Mouse (Mus musculus) MEL (cell line): ENCODE results near the gene Olfr820.
"Not testable (repeated sequence)": the region's sequence is repeated elsewhere in the genome, so short reads cannot be mapped to it uniquely, and the experiment has no call there.

ENCODE experiments used
- HCFC1 ChIP-seq: IDR thresholded peaks from 2 replicates; pipeline ENCODE4 v1.6.1; 2012; ENCODE audit warnings: low read depth, mild to moderate bottlenecking, inconsistent platforms, low read length, improper control_type of control experiment, moderate library complexity
- POLR2A ChIP-seq, 2 experiments: IDR thresholded peaks; 2 replicates each; pipeline ENCODE4 v1.6.1; 2011 to 2012; ENCODE audit warnings: low read length in 2 of 2, mild to moderate bottlenecking in 2 of 2, control low read depth in 1 of 2, improper control_type of control experiment in 1 of 2, low read depth in 1 of 2, moderate library complexity in 1 of 2; ENCODE audit not compliant: control insufficient read depth in 1 of 2, insufficient read depth in 1 of 2, poor library complexity in 1 of 2

GRCm38 (mm10) chr10:129967166-129967565, 45.3 kb upstream of the Olfr820 start, which contains the start of gene Olfr819:
- TF ChIP-seq POLR2A (IDR thresholded peaks at IDR 0.05; ENCODE audit: control insufficient read depth in 1 of 2, insufficient read depth in 1 of 2, low read depth in 1 of 2, low read length in 2 of 2, poor library complexity in 1 of 2); HCFC1: not testable (repeated sequence)
